Mouse (Mus musculus): Measurements from ENCODE around the gene Xpo6. TPM values are rescaled to one million over a fixed set of nuclear protein-coding genes. Genes with fewer than 3 reads are reported as not detected.

The Xpo6 gene
- polyA plus RNA-seq, 1 experiment from 2014 or later: 48.3 TPM

DNA sequence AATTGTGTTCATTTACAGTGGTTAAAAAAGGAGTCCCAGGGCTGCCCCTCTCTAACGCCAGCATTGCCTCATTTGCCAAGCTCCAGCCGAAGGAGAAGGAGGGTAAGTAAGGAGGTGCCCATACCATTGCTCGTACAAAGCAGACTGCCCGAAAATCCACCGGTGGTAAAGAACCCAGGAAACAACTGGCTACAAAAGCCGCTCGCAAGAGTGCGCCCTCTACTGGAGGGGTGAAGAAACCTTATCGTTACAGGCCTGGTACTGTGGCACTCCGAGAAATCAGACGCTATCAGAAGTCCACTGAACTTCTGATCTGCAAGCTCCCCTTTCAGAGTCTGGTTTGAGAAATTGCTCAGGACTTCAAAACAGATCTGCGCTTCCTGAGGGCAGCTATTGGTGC is 24.3 kb downstream of the Xpo6 start:
- peaks cover 11% of the 10 kb centered on the region for H3K36me3 ChIP-seq (ENCODE audit: insufficient read depth, low read length)
- peaks cover 11% of the 10 kb centered on the region for H3K4me1 ChIP-seq (ENCODE audit: insufficient read depth, low read length)
- no peaks in the 10 kb centered on the region for H3K27me3 ChIP-seq (ENCODE audit: insufficient read depth, low read length)
- ATAC-seq (ENCODE audit: low FRiP score, low TSS enrichment): no peak
- no peak overlapping the region for H3K27ac ChIP-seq (ENCODE audit: low read length)
- H3K4me2 ChIP-seq (replicated peaks; ENCODE audit: low read depth, low read length): no peak overlapping the region
- H3K9ac ChIP-seq (replicated peaks; ENCODE audit: low read length): no peak overlapping the region
- 96% methylated on average over 12 of the region's 12 CpGs for WGBS
- H3K4me3 ChIP-seq (ENCODE audit: low read length): no peak overlapping the region
- no peaks in the 10 kb centered on the region for H3K9me3 ChIP-seq (ENCODE audit: low read length)

DNA sequence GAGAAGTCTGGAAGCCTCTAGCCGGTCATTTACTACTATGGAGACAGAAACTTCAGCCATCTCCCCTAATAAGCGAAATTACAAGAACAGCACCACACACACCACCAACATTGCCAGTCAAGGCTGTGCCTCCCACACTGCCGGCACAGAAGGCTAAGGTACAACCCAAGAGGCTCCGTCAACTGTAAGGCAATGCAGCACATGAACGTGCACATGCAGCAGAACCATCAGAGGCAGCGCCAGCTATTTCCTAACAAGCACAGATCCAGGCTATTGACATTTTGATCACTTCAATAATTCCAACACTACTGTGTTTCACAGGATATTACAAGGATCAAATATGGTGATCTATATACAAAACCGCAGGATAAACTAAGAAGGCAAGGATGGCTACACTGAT is 24.8 kb downstream of the Xpo6 start:
- no peaks in the 10 kb centered on the region for H3K27me3 ChIP-seq (ENCODE audit: insufficient read depth, low read length)
- 80% methylated on average over 7 of the region's 7 CpGs for WGBS
- peaks cover 16% of the 10 kb centered on the region for H3K36me3 ChIP-seq (ENCODE audit: insufficient read depth, low read length)
- H3K9me3 ChIP-seq (ENCODE audit: low read length): no peaks in the 10 kb centered on the region
- H3K27ac ChIP-seq (ENCODE audit: low read length): no peak overlapping the region
- no peak overlapping the region for H3K4me3 ChIP-seq (ENCODE audit: low read length)
- no peak overlapping the region for H3K9ac ChIP-seq (replicated peaks; ENCODE audit: low read length)
- ATAC-seq (ENCODE audit: low FRiP score, low TSS enrichment): no peak
- H3K4me1 ChIP-seq (ENCODE audit: insufficient read depth, low read length): peaks cover 6% of the 10 kb centered on the region; the same call in 1 of the 2 replicates
- H3K4me2 ChIP-seq (replicated peaks; ENCODE audit: low read depth, low read length): no peak overlapping the region

DNA sequence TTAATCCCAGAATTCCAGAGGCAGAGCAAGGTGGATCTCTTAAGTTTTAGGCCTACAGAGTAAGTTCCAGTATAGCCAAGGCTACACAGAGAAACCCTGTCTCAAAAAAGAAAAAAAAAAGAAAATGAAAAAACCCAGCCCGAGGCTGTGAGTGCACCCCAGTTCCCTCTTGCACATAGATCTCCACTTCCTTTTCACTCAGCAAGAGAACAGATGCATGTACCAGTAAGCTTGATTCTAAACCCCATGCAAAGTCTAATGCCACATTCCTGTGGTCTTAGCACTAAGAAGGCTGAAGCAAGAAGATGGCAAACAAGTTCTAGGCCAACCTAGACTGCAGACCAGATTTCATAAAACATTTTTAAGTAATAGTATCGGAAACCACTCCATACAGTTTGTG is 25.4 kb downstream of the Xpo6 start:
- H3K27me3 ChIP-seq (ENCODE audit: insufficient read depth, low read length): no peaks in the 10 kb centered on the region
- no peak overlapping the region for H3K27ac ChIP-seq (ENCODE audit: low read length)
- peaks cover 16% of the 10 kb centered on the region for H3K36me3 ChIP-seq (ENCODE audit: insufficient read depth, low read length)
- peaks cover 5% of the 10 kb centered on the region; the same call in 1 of the 2 replicates for H3K4me1 ChIP-seq (ENCODE audit: insufficient read depth, low read length)
- H3K4me2 ChIP-seq (replicated peaks; ENCODE audit: low read depth, low read length): no peak overlapping the region
- H3K4me3 ChIP-seq (ENCODE audit: low read length): no peak overlapping the region
- no peak overlapping the region for H3K9ac ChIP-seq (replicated peaks; ENCODE audit: low read length)
- WGBS: 86% methylated on average over 2 of the region's 2 CpGs
- ATAC-seq (ENCODE audit: low FRiP score, low TSS enrichment): no peak
- no peaks in the 10 kb centered on the region for H3K9me3 ChIP-seq (ENCODE audit: low read length)

DNA sequence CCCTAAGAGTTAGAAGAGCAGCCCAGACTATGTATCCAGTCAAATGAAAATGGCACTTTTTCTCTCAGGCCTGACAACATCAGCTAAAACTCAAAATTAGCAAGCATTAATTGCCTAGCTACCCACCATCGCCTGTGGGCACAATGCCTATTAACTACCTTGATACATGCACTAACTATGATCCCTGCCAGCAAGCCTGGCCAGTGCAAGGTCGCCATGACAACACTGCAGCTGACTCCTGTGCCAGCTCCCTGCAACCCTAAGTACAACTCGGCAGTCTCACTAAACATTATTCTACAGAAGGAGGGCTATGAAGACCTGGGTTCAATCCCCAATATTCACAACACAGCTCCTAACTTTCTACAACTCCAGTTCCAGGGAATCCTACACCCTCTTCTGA is 28.3 kb downstream of the Xpo6 start:
- Histone ChIP-seq H3K27ac (ENCODE audit: low read length) (no peak overlapping the region), H3K9ac (replicated peaks; ENCODE audit: low read length) (no peak overlapping the region), H3K9me3 (ENCODE audit: low read length) (no peaks in the 10 kb centered on the region), H3K4me2 (replicated peaks; ENCODE audit: low read depth, low read length) (no peak overlapping the region), H3K4me1 (ENCODE audit: insufficient read depth, low read length) (no peaks in the 10 kb centered on the region; the same call in 1 of the 2 replicates), H3K27me3 (ENCODE audit: insufficient read depth, low read length) (no peaks in the 10 kb centered on the region), H3K4me3 (ENCODE audit: low read length) (no peak overlapping the region), H3K36me3 (ENCODE audit: insufficient read depth, low read length) (peaks cover 22% of the 10 kb centered on the region)
- no peak for ATAC-seq (ENCODE audit: low FRiP score, low TSS enrichment)
- 77% methylated on average over 3 of the region's 3 CpGs for WGBS

DNA sequence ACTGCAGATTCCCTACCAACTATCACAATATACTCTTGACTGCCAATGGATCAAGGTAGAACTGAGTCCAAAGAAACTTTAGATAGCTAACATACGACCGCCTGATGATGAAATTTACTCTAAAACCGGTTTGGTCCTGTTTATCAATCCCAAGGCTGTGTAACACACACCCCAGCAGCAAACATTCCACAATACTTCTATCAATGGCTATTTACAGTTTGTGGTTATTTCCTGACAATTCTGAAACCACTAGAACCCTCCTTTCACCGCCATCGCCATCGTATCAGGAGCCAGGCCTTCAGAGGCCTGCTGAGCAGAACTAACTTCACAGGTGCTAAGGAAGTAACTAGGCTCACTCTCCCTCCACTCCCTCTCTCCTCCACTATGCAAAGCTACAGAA is 31.7 kb downstream of the Xpo6 start:
- no peak for ATAC-seq (ENCODE audit: low FRiP score, low TSS enrichment)
- WGBS: 93% methylated on average over 6 of the region's 6 CpGs

DNA sequence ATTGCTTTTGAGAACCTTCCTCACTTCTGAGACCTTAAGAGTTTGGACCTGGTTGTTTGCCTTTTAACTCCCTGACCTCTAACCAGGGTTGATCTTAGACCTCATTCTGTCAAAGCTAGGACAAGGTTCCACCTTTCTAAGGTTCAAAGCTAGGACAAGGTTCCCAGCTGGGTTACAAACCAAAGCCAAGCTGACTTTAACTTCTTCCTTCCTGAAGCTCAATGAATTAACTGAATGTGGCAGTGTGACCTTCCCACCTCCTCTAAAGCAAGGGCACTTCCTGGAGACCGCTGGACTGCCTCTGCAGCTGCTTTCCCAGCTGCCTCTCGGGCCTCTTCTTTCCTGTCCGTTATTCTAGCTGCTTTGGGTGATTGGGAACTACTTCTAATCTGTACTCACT is 32.9 kb downstream of the Xpo6 start:
- H3K27ac ChIP-seq (ENCODE audit: low read length): peak overlapping the region; percentile 7; the same call in 1 of the 2 replicates
- no peak overlapping the region for H3K4me3 ChIP-seq (ENCODE audit: low read length)
- ATAC-seq (ENCODE audit: low FRiP score, low TSS enrichment): no peak
- no peaks in the 10 kb centered on the region for H3K9me3 ChIP-seq (ENCODE audit: low read length)
- WGBS: 17% methylated on average over 3 of the region's 3 CpGs
- H3K4me1 ChIP-seq (ENCODE audit: insufficient read depth, low read length): no peaks in the 10 kb centered on the region; the same call in 1 of the 2 replicates
- H3K4me2 ChIP-seq (replicated peaks; ENCODE audit: low read depth, low read length): no peak overlapping the region
- no peaks in the 10 kb centered on the region for H3K27me3 ChIP-seq (ENCODE audit: insufficient read depth, low read length)
- peaks cover 35% of the 10 kb centered on the region for H3K36me3 ChIP-seq (ENCODE audit: insufficient read depth, low read length)
- H3K9ac ChIP-seq (replicated peaks; ENCODE audit: low read length): no peak overlapping the region

More for the DNA sequence above, 31.7 kb downstream of the Xpo6 start:
- Histone ChIP-seq H3K4me3 (ENCODE audit: low read length) (no peak overlapping the region), H3K4me1 (ENCODE audit: insufficient read depth, low read length) (no peaks in the 10 kb centered on the region; the same call in 1 of the 2 replicates), H3K4me2 (replicated peaks; ENCODE audit: low read depth, low read length) (no peak overlapping the region), H3K27me3 (ENCODE audit: insufficient read depth, low read length) (no peaks in the 10 kb centered on the region), H3K9me3 (ENCODE audit: low read length) (no peaks in the 10 kb centered on the region), H3K9ac (replicated peaks; ENCODE audit: low read length) (no peak overlapping the region), H3K36me3 (ENCODE audit: insufficient read depth, low read length) (peaks cover 37% of the 10 kb centered on the region), H3K27ac (ENCODE audit: low read length) (no peak overlapping the region)

DNA sequence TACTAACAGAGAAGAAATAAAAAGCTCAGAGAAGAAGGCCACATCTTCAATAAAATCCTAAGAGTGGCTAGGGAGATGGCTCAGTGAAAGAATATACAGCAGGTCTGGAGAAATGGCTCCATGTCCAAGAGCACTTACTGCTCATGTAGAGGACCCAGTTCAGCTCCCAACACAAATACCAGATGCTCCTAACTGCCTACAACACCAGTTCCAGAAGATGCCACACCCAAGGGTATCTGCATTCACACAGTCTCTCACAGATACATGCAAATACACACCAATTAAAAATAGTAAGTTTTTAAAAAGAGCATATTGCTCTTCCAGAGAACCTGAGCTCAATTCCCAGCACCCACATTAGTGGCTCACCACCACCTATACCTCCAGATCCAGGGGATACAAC is 33.7 kb downstream of the Xpo6 start:
- H3K27me3 ChIP-seq (ENCODE audit: insufficient read depth, low read length): no peaks in the 10 kb centered on the region
- peaks cover 29% of the 10 kb centered on the region for H3K36me3 ChIP-seq (ENCODE audit: insufficient read depth, low read length)
- H3K27ac ChIP-seq (ENCODE audit: low read length): no peak overlapping the region
- H3K9ac ChIP-seq (replicated peaks; ENCODE audit: low read length): no peak overlapping the region
- no peak overlapping the region for H3K4me2 ChIP-seq (replicated peaks; ENCODE audit: low read depth, low read length)
- H3K9me3 ChIP-seq (ENCODE audit: low read length): no peaks in the 10 kb centered on the region
- no peak for ATAC-seq (ENCODE audit: low FRiP score, low TSS enrichment)
- H3K4me3 ChIP-seq (ENCODE audit: low read length): no peak overlapping the region
- no peaks in the 10 kb centered on the region; the same call in 1 of the 2 replicates for H3K4me1 ChIP-seq (ENCODE audit: insufficient read depth, low read length)

DNA sequence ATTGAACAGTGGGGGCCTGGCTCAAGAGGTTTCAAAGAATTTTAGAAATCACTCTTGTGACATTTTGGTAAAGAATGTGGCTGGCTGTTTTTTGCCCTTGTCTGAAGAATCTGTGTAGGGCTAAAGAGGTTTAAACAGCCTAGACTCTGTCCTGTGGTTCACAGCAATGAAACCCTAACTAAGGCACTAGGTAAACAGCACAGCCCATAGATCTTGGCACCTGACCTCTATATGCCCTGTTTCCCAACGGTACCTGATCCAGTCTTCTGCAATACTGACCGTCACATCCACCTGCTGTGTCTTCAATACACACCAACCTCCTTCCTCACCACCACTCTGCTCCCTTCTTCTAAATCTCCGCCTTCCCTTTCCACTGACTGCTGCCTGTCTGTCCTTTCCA is 42.1 kb downstream of the Xpo6 start:
- H3K4me1 ChIP-seq (ENCODE audit: insufficient read depth, low read length): peaks cover 6% of the 10 kb centered on the region; the same call in 1 of the 2 replicates
- no peaks in the 10 kb centered on the region for H3K9me3 ChIP-seq (ENCODE audit: low read length)
- H3K27ac ChIP-seq (ENCODE audit: low read length): no peak overlapping the region
- H3K4me2 ChIP-seq (replicated peaks; ENCODE audit: low read depth, low read length): no peak overlapping the region
- no peaks in the 10 kb centered on the region for H3K27me3 ChIP-seq (ENCODE audit: insufficient read depth, low read length)
- peaks cover 25% of the 10 kb centered on the region for H3K36me3 ChIP-seq (ENCODE audit: insufficient read depth, low read length)
- no peak overlapping the region for H3K9ac ChIP-seq (replicated peaks; ENCODE audit: low read length)
- no peak for ATAC-seq (ENCODE audit: low FRiP score, low TSS enrichment)
- WGBS: 89% methylated on average over 3 of the region's 3 CpGs
- H3K4me3 ChIP-seq (ENCODE audit: low read length): no peak overlapping the region

DNA sequence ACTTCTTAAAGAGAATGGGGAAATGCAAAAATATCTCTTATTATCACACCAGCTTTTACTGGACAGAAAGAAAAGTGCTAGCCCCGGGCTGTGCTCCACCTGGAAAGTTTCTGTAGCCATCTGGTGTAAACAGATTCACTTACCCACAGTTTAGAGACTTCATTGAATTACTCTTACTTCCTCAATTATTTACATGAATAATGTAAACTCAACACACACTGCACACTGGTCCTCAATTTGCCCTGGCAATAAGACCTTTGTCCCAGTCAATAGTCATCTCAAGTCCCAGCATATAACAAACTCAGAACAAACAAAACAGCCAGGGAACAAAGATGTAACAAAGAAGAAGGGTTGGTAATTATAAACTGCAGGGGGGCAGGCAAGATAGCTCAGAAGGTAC is 44.6 kb downstream of the Xpo6 start:
- peaks cover 35% of the 10 kb centered on the region for H3K36me3 ChIP-seq (ENCODE audit: insufficient read depth, low read length)
- H3K27ac ChIP-seq (ENCODE audit: low read length): no peak overlapping the region
- H3K4me3 ChIP-seq (ENCODE audit: low read length): no peak overlapping the region
- H3K9me3 ChIP-seq (ENCODE audit: low read length): no peaks in the 10 kb centered on the region
- no peaks in the 10 kb centered on the region for H3K27me3 ChIP-seq (ENCODE audit: insufficient read depth, low read length)
- no peak overlapping the region for H3K9ac ChIP-seq (replicated peaks; ENCODE audit: low read length)
- ATAC-seq (ENCODE audit: low FRiP score, low TSS enrichment): no peak
- peaks cover 6% of the 10 kb centered on the region; the same call in 1 of the 2 replicates for H3K4me1 ChIP-seq (ENCODE audit: insufficient read depth, low read length)
- WGBS: 83% methylated on average over 1 of the region's 1 CpGs
- no peak overlapping the region for H3K4me2 ChIP-seq (replicated peaks; ENCODE audit: low read depth, low read length)

DNA sequence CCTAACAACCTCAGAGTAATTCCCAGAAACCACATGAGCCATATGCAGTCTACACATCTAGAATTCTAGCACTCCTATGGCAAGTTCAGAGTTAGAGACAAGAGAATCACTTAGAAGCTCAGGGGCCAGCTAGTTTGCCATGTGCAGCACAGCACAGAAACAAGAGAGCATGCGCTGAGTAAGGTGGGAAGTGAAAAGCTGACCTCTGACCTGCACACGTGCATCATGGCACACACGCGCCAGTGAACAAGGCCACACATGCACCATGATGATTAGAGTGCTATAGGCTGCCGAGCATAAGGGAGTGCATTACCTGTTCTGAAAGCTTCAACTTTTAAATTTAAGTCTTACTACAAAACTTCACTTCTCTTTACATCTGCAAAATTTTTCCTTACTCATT is 45.6 kb downstream of the Xpo6 start:
- Histone ChIP-seq H3K9ac (replicated peaks; ENCODE audit: low read length) (no peak overlapping the region), H3K4me3 (ENCODE audit: low read length) (no peak overlapping the region), H3K27me3 (ENCODE audit: insufficient read depth, low read length) (no peaks in the 10 kb centered on the region), H3K4me1 (ENCODE audit: insufficient read depth, low read length) (peaks cover 6% of the 10 kb centered on the region; the same call in 1 of the 2 replicates), H3K9me3 (ENCODE audit: low read length) (no peaks in the 10 kb centered on the region), H3K27ac (ENCODE audit: low read length) (no peak overlapping the region), H3K4me2 (replicated peaks; ENCODE audit: low read depth, low read length) (no peak overlapping the region), H3K36me3 (ENCODE audit: insufficient read depth, low read length) (peaks cover 30% of the 10 kb centered on the region)
- WGBS: 77% methylated on average over 5 of the region's 5 CpGs
- no peak for ATAC-seq (ENCODE audit: low FRiP score, low TSS enrichment)
